Mouse (Mus musculus): ENCODE measurements around the gene Lrig2. TPM values are rescaled to one million over a fixed set of nuclear protein-coding genes. Genes with fewer than 3 reads are reported as not detected.

Gene Lrig2
- polyA plus RNA-seq (2012; ENCODE audit: low replicate concordance): 4.1 and 5.5 TPM in 2 replicates

GRCm38 (mm10) chr3:104511538-104512423, at the start of gene Lrig2:
Gene Lrig2, minus strand, starts transcription at chr3:104511918.

Other genes with a start within 250 kb of the Lrig2 start
- 8.5 and 39.0 TPM in 2 replicates for gene Slc16a1, start 126.8 kb upstream of the Lrig2 start, polyA plus RNA-seq (2012; ENCODE audit: low replicate concordance)

Measured in hematopoietic multipotent progenitor cell, adult 10-12 weeks (in vitro differentiated cells).